Comparison of ENCODE assay signal across 10 mouse cellular contexts in the genomic region with DNA sequence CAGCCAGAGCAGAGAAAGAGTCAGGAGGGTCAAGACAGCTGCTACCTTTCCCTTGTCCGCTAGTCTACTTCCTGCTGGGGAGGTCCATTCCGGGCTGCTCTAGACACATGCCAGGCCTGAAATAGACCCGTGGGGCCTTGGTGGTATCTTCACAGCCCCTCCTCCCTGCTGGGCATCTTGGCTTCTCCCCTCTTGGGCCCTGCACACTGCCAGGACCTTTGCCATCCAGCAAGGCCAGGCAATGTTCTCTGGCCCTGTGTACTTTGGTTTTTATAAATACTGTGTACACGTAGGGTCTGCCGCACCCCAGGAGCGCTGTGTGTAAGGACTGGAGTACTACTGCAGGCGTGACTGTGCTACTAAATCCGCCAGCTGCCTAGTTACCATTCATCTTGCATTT. TPM values are rescaled to one million over a fixed set of nuclear protein-coding genes. Genes with fewer than 3 reads are reported as not detected.
DNase-seq lines count a peak whose midpoint lies in the region; ATAC-seq and TF ChIP-seq lines count a peak whose summit lies in the region.
"Had no signal": no experiment of that assay in that cellular context is flagged by ENCODE, and none has a peak within 500 bp of the region (broad histone marks: within the 10 kb centered on the region; RNA-seq: fewer than 3 reads in every experiment).

No protein-coding gene starts in this region.

- H3K36me3 ChIP-seq in hindbrain, embryonic 12.5 days = peaks cover 22% of the 10 kb centered on the region; the same call in 1 of the 2 replicates

- WGBS in hindbrain, embryonic 12.5 days = 69% methylated on average over 8 of the region's 8 CpGs

- no peaks in the 10 kb centered on the region for H3K9me3 ChIP-seq in hindbrain, embryonic 12.5 days (replicated peaks)

- intact Hi-C loops in gastrocnemius, adult 2 months (cut with DNase I) = loop anchor here (5.0 kb wide), 1 partner anchor 36 kb away; no protein-coding TSS in a partner anchor

- DNase-seq in heart, adult 11 months = peak; percentile 98
- DNase-seq in heart, adult 8-10 months (ENCODE audit: low spot score) = no peak
- DNase-seq in gastrocnemius, adult 2 months = peak; percentile 88
- peak; percentile 40 to 47 for DNase-seq in natural killer cell, adult 2 months (ENCODE audit: low spot score in 2 of 2)
- DNase-seq in layer of hippocampus, adult 11-12 months (ENCODE audit: low spot score) = no peak
- no peak for DNase-seq in spleen, postnatal 14 days (ENCODE audit: low spot score in 2 of 2)
- DNase-seq: kidney, adult 11 months; liver had no signal

- H3K9ac ChIP-seq in hindbrain, embryonic 12.5 days = no peak overlapping the region

- peaks cover 93% of the 10 kb centered on the region for H3K4me1 ChIP-seq in hindbrain, embryonic 12.5 days

- peak; percentile 24; the same call in 1 of the 2 replicates for TF ChIP-seq CTCF in gastrocnemius, adult 2 months (IDR thresholded peaks at IDR 0.05)

- H3K27me3 ChIP-seq in hindbrain, embryonic 12.5 days = no peaks in the 10 kb centered on the region

- H3K4me2 ChIP-seq in hindbrain, embryonic 12.5 days (replicated peaks) = no peak overlapping the region

- H3K27ac ChIP-seq in gastrocnemius, adult 2 months = peak overlapping the region; percentile 96
- peak overlapping the region; percentile 74 for H3K27ac ChIP-seq in hindbrain, embryonic 12.5 days

- ATAC-seq in hindbrain, embryonic 12.5 days (ENCODE audit: low FRiP score) = no peak
- ATAC-seq in erythroblast, adult 5-6 weeks (replicated peaks; ENCODE audit: low FRiP score, poor library complexity, severe bottlenecking) = no peak

- no peak overlapping the region for H3K4me3 ChIP-seq in gastrocnemius, adult 2 months
- H3K4me3 ChIP-seq in hindbrain, embryonic 12.5 days = no peak overlapping the region

RNA-seq across cellular contexts. Expression of a gene that starts 54.5 kb away (rescaled TPM):
- 10 to 100 TPM; 34.7 to 44.1 (median 40.4) TPM for total RNA-seq in heart, adult 8-10 months (2022)
- total RNA-seq in gastrocnemius, adult 2 months (2021) = 10 to 100 TPM; 27.4 to 34.5 TPM
- 66.5 and 69.4 TPM in 2 replicates for polyA plus RNA-seq in hindbrain, embryonic 12.5 days (2016; fragmentation: Nextera tagmentation; extraction: Ambion mirVana)
- 20.6 and 25.3 TPM in 2 replicates for total RNA-seq in erythroblast, adult 5-6 weeks (2015; ENCODE audit: low replicate concordance)
- total RNA-seq in erythroblast, adult 5-6 weeks (2017; ENCODE audit: low replicate concordance) = 1.4 and 12.3 TPM in 2 replicates

Comparison
In these comparisons a context has a peak if more than half of its experiments do, and no peak if none do; other contexts are left out.
1. DNase-seq: peak in heart, adult 11 months (single experiment), gastrocnemius, adult 2 months (single experiment) and natural killer cell, adult 2 months (2 of 2); none in heart, adult 8-10 months (single experiment), layer of hippocampus, adult 11-12 months (single experiment) and spleen, postnatal 14 days (0 of 2).